Mouse (Mus musculus): ENCODE results near the gene Armh3. TPM values are rescaled to one million over a fixed set of nuclear protein-coding genes. Genes with fewer than 3 reads are reported as not detected.

Gene Armh3
- total RNA-seq, 1 experiment from 2014 or later: 7.5 TPM

GRCm38 (mm10) chr19:46036477-46037242, 38.4 kb upstream of the Armh3 start:
- ATAC-seq (replicated peaks; ENCODE audit: insufficient number of reproducible peaks, low FRiP score, low TSS enrichment, poor library complexity, severe bottlenecking): no peak

- ATAC-seq (replicated peaks; ENCODE audit: insufficient number of reproducible peaks, low FRiP score, low TSS enrichment, poor library complexity, severe bottlenecking): no peak
Measured at GRCm38 (mm10) chr19:46035971-46036370, 37.7 kb upstream of the Armh3 start.

- ATAC-seq (replicated peaks; ENCODE audit: insufficient number of reproducible peaks, low FRiP score, low TSS enrichment, poor library complexity, severe bottlenecking): no peak
Measured at GRCm38 (mm10) chr19:46033911-46034310, 35.6 kb upstream of the Armh3 start.

- no peak for ATAC-seq (replicated peaks; ENCODE audit: insufficient number of reproducible peaks, low FRiP score, low TSS enrichment, poor library complexity, severe bottlenecking)
Measured at GRCm38 (mm10) chr19:46032731-46033510, 34.6 kb upstream of the Armh3 start.

GRCm38 (mm10) chr19:46031689-46032432, 33.6 kb upstream of the Armh3 start:
- ATAC-seq (replicated peaks; ENCODE audit: insufficient number of reproducible peaks, low FRiP score, low TSS enrichment, poor library complexity, severe bottlenecking): no peak

- ATAC-seq (replicated peaks; ENCODE audit: insufficient number of reproducible peaks, low FRiP score, low TSS enrichment, poor library complexity, severe bottlenecking): no peak
Measured at GRCm38 (mm10) chr19:46030196-46030983, 32.1 kb upstream of the Armh3 start.

- ATAC-seq (replicated peaks; ENCODE audit: insufficient number of reproducible peaks, low FRiP score, low TSS enrichment, poor library complexity, severe bottlenecking): no peak
Measured at GRCm38 (mm10) chr19:46029652-46030051, 31.4 kb upstream of the Armh3 start.

- ATAC-seq (replicated peaks; ENCODE audit: insufficient number of reproducible peaks, low FRiP score, low TSS enrichment, poor library complexity, severe bottlenecking): no peak
Measured at GRCm38 (mm10) chr19:46028747-46029320, 30.5 kb upstream of the Armh3 start.

- ATAC-seq (replicated peaks; ENCODE audit: insufficient number of reproducible peaks, low FRiP score, low TSS enrichment, poor library complexity, severe bottlenecking): no peak
Measured at GRCm38 (mm10) chr19:46026567-46026966, 28.3 kb upstream of the Armh3 start.

GRCm38 (mm10) chr19:46024959-46025358, 26.7 kb upstream of the Armh3 start:
- no peak for ATAC-seq (replicated peaks; ENCODE audit: insufficient number of reproducible peaks, low FRiP score, low TSS enrichment, poor library complexity, severe bottlenecking)

- no peak for ATAC-seq (replicated peaks; ENCODE audit: insufficient number of reproducible peaks, low FRiP score, low TSS enrichment, poor library complexity, severe bottlenecking)
Measured at GRCm38 (mm10) chr19:46016023-46016422, 17.7 kb upstream of the Armh3 start.

- peak; percentile 97 for ATAC-seq (replicated peaks; ENCODE audit: insufficient number of reproducible peaks, low FRiP score, low TSS enrichment, poor library complexity, severe bottlenecking)
Measured at GRCm38 (mm10) chr19:46014572-46015178, 16.4 kb upstream of the Armh3 start.

GRCm38 (mm10) chr19:46005680-46006079, 7.4 kb upstream of the Armh3 start:
- ATAC-seq (replicated peaks; ENCODE audit: insufficient number of reproducible peaks, low FRiP score, low TSS enrichment, poor library complexity, severe bottlenecking): no peak

GRCm38 (mm10) chr19:46004814-46005466, 6.7 kb upstream of the Armh3 start:
- no peak for ATAC-seq (replicated peaks; ENCODE audit: insufficient number of reproducible peaks, low FRiP score, low TSS enrichment, poor library complexity, severe bottlenecking)

GRCm38 (mm10) chr19:46003371-46004226, 5.3 kb upstream of the Armh3 start, which contains the start of gene Hps6:
Gene Hps6, plus strand, starts transcription at chr19:46003508.
- ATAC-seq (replicated peaks; ENCODE audit: insufficient number of reproducible peaks, low FRiP score, low TSS enrichment, poor library complexity, severe bottlenecking): peak; percentile 85

GRCm38 (mm10) chr19:46002279-46002678, 4.0 kb upstream of the Armh3 start:
- 0 out of 2 replicates have a peak, but pooled peaks have one; percentile 14 for ATAC-seq (replicated peaks; ENCODE audit: insufficient number of reproducible peaks, low FRiP score, low TSS enrichment, poor library complexity, severe bottlenecking)
